Comparison of ENCODE assay signal across 9 mouse cellular contexts in the genomic region with DNA sequence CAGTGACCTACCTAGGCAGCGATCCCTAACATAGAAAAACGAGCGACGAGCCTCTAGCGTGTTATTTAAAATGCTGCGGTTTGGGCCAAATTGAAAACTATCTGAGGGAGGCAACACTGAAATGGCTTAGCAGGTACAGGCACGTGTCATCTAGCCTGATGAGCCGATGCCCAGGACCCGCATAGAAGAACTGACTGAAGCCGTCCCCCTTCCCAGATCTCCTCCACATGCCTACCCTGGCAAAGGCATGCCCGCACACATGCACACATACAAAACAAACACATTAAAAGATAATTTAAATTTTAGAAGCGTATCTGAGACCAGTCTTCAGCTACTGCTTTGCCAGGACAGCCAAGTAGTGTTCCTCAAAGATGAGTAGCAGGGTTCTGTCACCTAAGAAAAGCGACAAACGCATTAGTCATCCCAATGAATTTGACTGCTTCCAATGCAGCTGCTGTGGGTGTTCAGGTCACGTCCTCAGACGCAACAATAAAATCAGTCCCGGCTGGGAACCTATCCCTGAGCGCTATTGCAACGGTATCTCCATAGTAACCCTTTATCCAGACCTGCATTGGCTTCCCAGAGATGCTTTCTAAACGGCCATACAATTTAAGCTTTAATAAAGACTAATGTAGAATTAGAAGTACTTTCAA.
DNase-seq lines count a peak whose midpoint lies in the region; ATAC-seq and TF ChIP-seq lines count a peak whose summit lies in the region.
"Had no signal": no experiment of that assay in that cellular context is flagged by ENCODE, and none has a peak within 500 bp of the region (broad histone marks: within the 10 kb centered on the region; RNA-seq: fewer than 3 reads in every experiment).

No protein-coding gene starts in this region.

- intact Hi-C loops in heart, postnatal 25 days (cut with DNase I): no loop called here

- no peak overlapping the region for H3K27ac ChIP-seq in heart, embryonic 15.5 days
- no peak overlapping the region for H3K27ac ChIP-seq in forebrain, embryonic 11.5 days (ENCODE audit: low read depth, low read length)
- no peak overlapping the region for H3K27ac ChIP-seq in liver, embryonic 13.5 days

- no peak for ATAC-seq in heart, embryonic 15.5 days (replicated peaks; ENCODE audit: insufficient number of reproducible peaks, insufficient read depth, low FRiP score, low read depth)
- ATAC-seq in forebrain, embryonic 11.5 days (replicated peaks; ENCODE audit: low FRiP score): peak; percentile 56
- ATAC-seq in liver, embryonic 13.5 days (ENCODE audit: low read depth): no peak

- peaks cover 13% of the 10 kb centered on the region; the same call in 1 of the 2 replicates for H3K27me3 ChIP-seq in heart, embryonic 15.5 days
- H3K27me3 ChIP-seq in C2C12 (ENCODE audit: control insufficient read depth, insufficient read depth, insufficient read length): no peaks in the 10 kb centered on the region
- H3K27me3 ChIP-seq in forebrain, embryonic 11.5 days (ENCODE audit: control insufficient read depth, insufficient read depth, low read length): no peaks in the 10 kb centered on the region; the same call in 1 of the 2 replicates
- peaks cover 16% of the 10 kb centered on the region for H3K27me3 ChIP-seq in liver, embryonic 13.5 days

- H3K4me2 ChIP-seq in heart, embryonic 15.5 days: peak overlapping the region; percentile 62
- H3K4me2 ChIP-seq in forebrain, embryonic 11.5 days (ENCODE audit: low read depth, low read length, severe bottlenecking): peak overlapping the region; percentile 37
- H3K4me2 ChIP-seq in liver, embryonic 13.5 days: peak overlapping the region; percentile 53; the same call in 1 of the 2 replicates

- 0 out of 2 replicates have a peak overlapping the region, but pooled peaks have one; percentile 33 for H3K4me3 ChIP-seq in heart, embryonic 15.5 days
- H3K4me3 ChIP-seq in C2C12 (ENCODE audit: insufficient read depth, poor library complexity, severe bottlenecking): no peak overlapping the region
- no peak overlapping the region for H3K4me3 ChIP-seq in forebrain, embryonic 11.5 days (ENCODE audit: low read depth, low read length)
- H3K4me3 ChIP-seq in liver, embryonic 13.5 days (replicated peaks): no peak overlapping the region

- H3K36me3 ChIP-seq in heart, embryonic 15.5 days: no peaks in the 10 kb centered on the region
- no peaks in the 10 kb centered on the region for H3K36me3 ChIP-seq in C2C12 (ENCODE audit: control insufficient read depth, insufficient read depth)
- H3K36me3 ChIP-seq in forebrain, embryonic 11.5 days (ENCODE audit: control insufficient read depth, insufficient read depth, low read length): no peaks in the 10 kb centered on the region
- H3K36me3 ChIP-seq in liver, embryonic 13.5 days: no peaks in the 10 kb centered on the region

- H3K79me3 ChIP-seq in C2C12 (ENCODE audit: low read depth): no peaks in the 10 kb centered on the region

- no peak overlapping the region for H3K9ac ChIP-seq in heart, embryonic 15.5 days
- no peak overlapping the region for H3K9ac ChIP-seq in forebrain, embryonic 11.5 days (ENCODE audit: low read length)
- H3K9ac ChIP-seq in liver, embryonic 13.5 days: no peak overlapping the region

- DNase-seq in heart, postnatal 25 days (ENCODE audit: low spot score): no peak
- DNase-seq in forebrain, embryonic 11.5 days (ENCODE audit: low spot score): no peak
- DNase-seq in liver, embryonic 13.5 days: no peak
- no peak for DNase-seq in urinary bladder, postnatal 36 days (ENCODE audit: low spot score in 2 of 2)
- no peak for DNase-seq in yolk sac, embryonic 10.5 days (ENCODE audit: low spot score)
- no peak for DNase-seq in spleen, adult 12 weeks (ENCODE audit: low spot score)
- DNase-seq: cerebellum, postnatal 25 days had no signal

- no peak overlapping the region for H3ac ChIP-seq in C2C12 (ENCODE audit: control insufficient read depth, insufficient read length, low read depth)

- no peaks in the 10 kb centered on the region for H3K9me3 ChIP-seq in heart, embryonic 15.5 days (replicated peaks)
- H3K9me3 ChIP-seq in forebrain, embryonic 11.5 days (ENCODE audit: control insufficient read depth, low read length): no peaks in the 10 kb centered on the region
- H3K9me3 ChIP-seq in liver, embryonic 13.5 days (replicated peaks): no peaks in the 10 kb centered on the region

- no peak for TF ChIP-seq CTCF in C2C12 (IDR thresholded peaks at IDR 0.05; ENCODE audit: control insufficient read depth, insufficient read depth, insufficient read length)

- WGBS in heart, embryonic 15.5 days: 75% methylated on average over 20 of the region's 20 CpGs
- WGBS in forebrain, embryonic 11.5 days: 62% methylated on average over 20 of the region's 20 CpGs
- 69% methylated on average over 20 of the region's 20 CpGs for WGBS in liver, embryonic 13.5 days (ENCODE audit: insufficient replicate concordance)

- no peaks in the 10 kb centered on the region for H3K79me2 ChIP-seq in C2C12 (ENCODE audit: control insufficient read depth, insufficient read depth)

- peaks cover 7% of the 10 kb centered on the region for H3K4me1 ChIP-seq in heart, embryonic 15.5 days (replicated peaks)
- peaks cover 2% of the 10 kb centered on the region; the same call in 1 of the 2 replicates for H3K4me1 ChIP-seq in forebrain, embryonic 11.5 days (replicated peaks; ENCODE audit: control insufficient read depth, insufficient read depth, low read length)
- peaks cover 4% of the 10 kb centered on the region; the same call in 1 of the 2 replicates for H3K4me1 ChIP-seq in liver, embryonic 13.5 days (replicated peaks)

TF ChIP-seq in C2C12, 6 proteins besides CTCF, POLR2A, EP300 and RAD21:
- peak; percentile 72 for TF ChIP-seq MYOD1 (IDR thresholded peaks at IDR 0.05; ENCODE audit: control insufficient read depth, insufficient read length, low read depth)
- TF ChIP-seq MYOG (IDR thresholded peaks at IDR 0.05; ENCODE audit: control insufficient read depth, extremely low read depth, insufficient read length): no peak
